7 mouse cellular contexts compared by ENCODE assay signal in genomic region chr7:44373460-44373859, GRCm38 (mm10). TPM values are rescaled to one million over a fixed set of nuclear protein-coding genes. Genes with fewer than 3 reads are reported as not detected.
DNase-seq lines count a peak whose midpoint lies in the region; ATAC-seq and TF ChIP-seq lines count a peak whose summit lies in the region.

No protein-coding gene starts in this region.

- DNase-seq in lung, postnatal 4 days = no peak
- no peak for DNase-seq in forebrain, embryonic 11.5 days (ENCODE audit: low spot score)
- DNase-seq in layer of hippocampus, adult 9-11 months = no peak
- DNase-seq in thymus, postnatal 0 days (ENCODE audit: low spot score) = no peak

- TF ChIP-seq CTCF in olfactory bulb, adult 2 months (IDR thresholded peaks at IDR 0.05; ENCODE audit: insufficient read depth, low read depth, low read length) = no peak

- peak; percentile 17 for ATAC-seq in lung, embryonic 15.5 days (ENCODE audit: borderline replicate concordance, extremely low read depth, low FRiP score, low TSS enrichment)
- peak; percentile 8; the same call in 1 of the 2 replicates for ATAC-seq in forebrain, embryonic 11.5 days (replicated peaks; ENCODE audit: low FRiP score)
- peak; percentile 13; the same call in 1 of the 2 replicates for ATAC-seq in limb, embryonic 12.5 days (ENCODE audit: insufficient number of reproducible peaks, insufficient read depth, low FRiP score, low TSS enrichment, low read depth)

- no peak overlapping the region for H3K9ac ChIP-seq in lung, embryonic 15.5 days
- peak overlapping the region; percentile 45 for H3K9ac ChIP-seq in forebrain, embryonic 11.5 days (ENCODE audit: low read length)
- H3K9ac ChIP-seq in limb, embryonic 12.5 days (replicated peaks) = no peak overlapping the region

- 8% methylated on average over 7 of the region's 7 CpGs for WGBS in lung, embryonic 15.5 days
- WGBS in forebrain, embryonic 11.5 days = 10% methylated on average over 7 of the region's 7 CpGs
- WGBS in limb, embryonic 12.5 days = 10% methylated on average over 7 of the region's 7 CpGs
- 11% methylated on average over 7 of the region's 7 CpGs for WGBS in olfactory bulb, adult 2 months

- H3K27me3 ChIP-seq in lung, embryonic 15.5 days = peaks cover 3% of the 10 kb centered on the region; the same call in 1 of the 2 replicates
- no peaks in the 10 kb centered on the region for H3K27me3 ChIP-seq in forebrain, embryonic 11.5 days (ENCODE audit: control insufficient read depth, insufficient read depth, low read length)
- peaks cover 16% of the 10 kb centered on the region; the same call in 1 of the 2 replicates for H3K27me3 ChIP-seq in limb, embryonic 12.5 days

- H3K4me1 ChIP-seq in lung, embryonic 15.5 days = peaks cover 12% of the 10 kb centered on the region
- H3K4me1 ChIP-seq in forebrain, embryonic 11.5 days (replicated peaks; ENCODE audit: control insufficient read depth, insufficient read depth, low read length) = peaks cover 8% of the 10 kb centered on the region
- H3K4me1 ChIP-seq in limb, embryonic 12.5 days (replicated peaks) = peaks cover 15% of the 10 kb centered on the region; the same call in 1 of the 2 replicates
- H3K4me1 ChIP-seq in olfactory bulb, adult 2 months (ENCODE audit: control insufficient read depth, insufficient read depth, low read length) = peaks cover 11% of the 10 kb centered on the region

- H3K9me3 ChIP-seq in lung, embryonic 15.5 days = no peaks in the 10 kb centered on the region
- H3K9me3 ChIP-seq in forebrain, embryonic 11.5 days (ENCODE audit: control insufficient read depth, low read length) = no peaks in the 10 kb centered on the region
- H3K9me3 ChIP-seq in limb, embryonic 12.5 days = no peaks in the 10 kb centered on the region

- no peaks in the 10 kb centered on the region for H3K36me3 ChIP-seq in lung, embryonic 15.5 days
- no peaks in the 10 kb centered on the region for H3K36me3 ChIP-seq in forebrain, embryonic 11.5 days (ENCODE audit: control insufficient read depth, insufficient read depth, low read length)
- no peaks in the 10 kb centered on the region for H3K36me3 ChIP-seq in limb, embryonic 12.5 days

- H3K4me3 ChIP-seq in lung, embryonic 15.5 days = peak overlapping the region; percentile 59
- peak overlapping the region; percentile 42 for H3K4me3 ChIP-seq in forebrain, embryonic 11.5 days (ENCODE audit: low read depth, low read length)
- peak overlapping the region; percentile 58 for H3K4me3 ChIP-seq in limb, embryonic 12.5 days (replicated peaks)
- H3K4me3 ChIP-seq in olfactory bulb, adult 2 months (ENCODE audit: insufficient read depth, low read depth, low read length) = peak overlapping the region; percentile 41

- TF ChIP-seq POLR2A in olfactory bulb, adult 2 months (IDR thresholded peaks at IDR 0.05; ENCODE audit: insufficient read depth, low read depth, low read length) = no peak

- peak overlapping the region; percentile 86 for H3K4me2 ChIP-seq in lung, embryonic 15.5 days
- peak overlapping the region; percentile 56 for H3K4me2 ChIP-seq in forebrain, embryonic 11.5 days (ENCODE audit: low read depth, low read length, severe bottlenecking)
- H3K4me2 ChIP-seq in limb, embryonic 12.5 days = peak overlapping the region; percentile 86

- 0 out of 2 replicates have a peak overlapping the region, but pooled peaks have one; percentile 39 for H3K27ac ChIP-seq in lung, embryonic 15.5 days
- no peak overlapping the region for H3K27ac ChIP-seq in forebrain, embryonic 11.5 days (ENCODE audit: low read depth, low read length)
- H3K27ac ChIP-seq in limb, embryonic 12.5 days = no peak overlapping the region
- H3K27ac ChIP-seq in olfactory bulb, adult 2 months (ENCODE audit: insufficient read depth, low read depth, low read length) = 0 out of 2 replicates have a peak overlapping the region, but pooled peaks have one; percentile 8

RNA-seq across cellular contexts. Expression of gene Syt3, which starts 10.4 kb away (rescaled TPM):
- 2.1 and 2.3 TPM in 2 replicates for polyA plus RNA-seq in lung, embryonic 15.5 days (2015; fragmentation: Nextera tagmentation; extraction: Ambion mirVana)
- polyA plus RNA-seq in forebrain, embryonic 11.5 days (2014; fragmentation: Nextera tagmentation; extraction: Ambion mirVana) = 3.2 and 4.0 TPM in 2 replicates
- 3.0 and 3.3 TPM in 2 replicates for polyA plus RNA-seq in limb, embryonic 12.5 days (2016; fragmentation: Nextera tagmentation; extraction: Ambion mirVana)
- not detected in 2 replicates for polyA plus RNA-seq in olfactory bulb, adult 2 months (2012; ENCODE audit: insufficient read depth, insufficient read length, low replicate concordance, missing spikeins)
- 0.26 and 0.38 TPM in 2 replicates for polyA plus RNA-seq in thymus, postnatal 0 days (2015; fragmentation: Nextera tagmentation; extraction: Ambion mirVana)

RNA-seq across cellular contexts. Expression of gene 1700008O03Rik, which starts 12.2 kb away (rescaled TPM):
- 1.1 and 1.4 TPM in 2 replicates for polyA plus RNA-seq in lung, embryonic 15.5 days (2015; fragmentation: Nextera tagmentation; extraction: Ambion mirVana)
- polyA plus RNA-seq in forebrain, embryonic 11.5 days (2014; fragmentation: Nextera tagmentation; extraction: Ambion mirVana) = 0.89 and 0.96 TPM in 2 replicates
- 0.56 and 0.64 TPM in 2 replicates for polyA plus RNA-seq in limb, embryonic 12.5 days (2016; fragmentation: Nextera tagmentation; extraction: Ambion mirVana)
- not detected in 2 replicates for polyA plus RNA-seq in olfactory bulb, adult 2 months (2012; ENCODE audit: insufficient read depth, insufficient read length, low replicate concordance, missing spikeins)
- polyA plus RNA-seq in thymus, postnatal 0 days (2015; fragmentation: Nextera tagmentation; extraction: Ambion mirVana) = 0.59 and 0.90 TPM in 2 replicates

RNA-seq across cellular contexts. Expression of gene Lrrc4b, which starts 55.4 kb away (rescaled TPM):
- 0.88 and 0.98 TPM in 2 replicates for polyA plus RNA-seq in lung, embryonic 15.5 days (2015; fragmentation: Nextera tagmentation; extraction: Ambion mirVana)
- polyA plus RNA-seq in forebrain, embryonic 11.5 days (2014; fragmentation: Nextera tagmentation; extraction: Ambion mirVana) = 8.2 and 9.8 TPM in 2 replicates
- 0.86 and 0.98 TPM in 2 replicates for polyA plus RNA-seq in limb, embryonic 12.5 days (2016; fragmentation: Nextera tagmentation; extraction: Ambion mirVana)
- polyA plus RNA-seq in olfactory bulb, adult 2 months (2012; ENCODE audit: insufficient read depth, insufficient read length, low replicate concordance, missing spikeins) = not detected in 2 replicates
- polyA plus RNA-seq in thymus, postnatal 0 days (2015; fragmentation: Nextera tagmentation; extraction: Ambion mirVana) = 0.05 TPM in 1 of 2 replicates, not detected in the other

Comparison
In these comparisons a context has a peak if more than half of its experiments do, and no peak if none do; other contexts are left out.
1. H3K27ac ChIP-seq: peak in lung, embryonic 15.5 days (single experiment) and olfactory bulb, adult 2 months (single experiment); none in forebrain, embryonic 11.5 days (single experiment) and limb, embryonic 12.5 days (single experiment).
2. Peak in every context shown above with its lines, with median percentiles within 50 percentile points of each other: ATAC-seq, H3K4me2 ChIP-seq and H3K4me3 ChIP-seq.